Mouse (Mus musculus) mouse trophoblast stem cell (cell line): ENCODE measurements at regions not wholly inside any gene's neighbourhood (a gene's known extent, or its start where the extent isn't known, plus 50 kb on each side); places are given as distances from the start of the nearest gene placed in this dataset.

Source experiments
- in situ Hi-C, 2 experiments: fragments of 300-500 bp; cut with MseI, MboI; formaldehyde crosslinking; loops; 2 replicates in 1 of 2; 3 replicates in 1 of 2; pipeline ENCODE4 v1.15.1; 2025

- in situ Hi-C loops = loop anchor here in 1 of 2 experiments (10.0 kb wide), 1 partner anchor 165 kb away; the partner anchor contains the start of gene 1810030O07Rik
Observed at GRCm38 (mm10) chrX:12839406-12840159, 77.7 kb upstream of the Med14 start.

- in situ Hi-C loops = no loop called here
Observed at GRCm38 (mm10) chrX:12837821-12838220, 75.9 kb upstream of the Med14 start.

GRCm38 (mm10) chrX:12834681-12835080 lies 72.8 kb upstream of the Med14 start:
- in situ Hi-C loops = no loop called here

- in situ Hi-C loops = no loop called here
Observed at GRCm38 (mm10) chrX:12832709-12833108, 70.8 kb upstream of the Med14 start.

- in situ Hi-C loops = no loop called here
Observed at GRCm38 (mm10) chrX:12829165-12829564, 67.3 kb upstream of the Med14 start.

- in situ Hi-C loops = no loop called here
Observed at GRCm38 (mm10) chrX:12827299-12827872, 65.5 kb upstream of the Med14 start.

- in situ Hi-C loops = no loop called here
Observed at GRCm38 (mm10) chrX:12826646-12827045, 64.8 kb upstream of the Med14 start.

GRCm38 (mm10) chrX:12825262-12825661 lies 63.4 kb upstream of the Med14 start:
- in situ Hi-C loops = no loop called here

GRCm38 (mm10) chrX:12824497-12824896 lies 62.6 kb upstream of the Med14 start:
- in situ Hi-C loops = no loop called here

- in situ Hi-C loops = no loop called here
Observed at GRCm38 (mm10) chrX:12822777-12823176, 60.9 kb upstream of the Med14 start.

GRCm38 (mm10) chrX:12813083-12813660 lies 51.3 kb upstream of the Med14 start:
- in situ Hi-C loops = no loop called here
